Mouse (Mus musculus) CD4-positive helper T cell, adult 2 months (primary cell): ENCODE data around the gene Selp.
A peak's percentile ranks its signal among the peaks of the same experiment; 100 is the strongest.

Source experiments
- DNase-seq: peaks from one replicate; pipeline ENCODE4 v3.0.0-alpha.2; 2012; ENCODE audit warnings: low read depth, missing footprints, low spot score

The Selp gene

GRCm38 (mm10) chr1:164119892-164120776, 5.1 kb downstream of the Selp start:
- DNase-seq = no peak

GRCm38 (mm10) chr1:164120777-164121158, 5.7 kb downstream of the Selp start:
- no peak for DNase-seq

- DNase-seq = no peak
Observed at GRCm38 (mm10) chr1:164123836-164124235, 8.8 kb downstream of the Selp start.

- DNase-seq = no peak
Observed at GRCm38 (mm10) chr1:164130013-164130412, 14.9 kb downstream of the Selp start.

- no peak for DNase-seq
Observed at GRCm38 (mm10) chr1:164132609-164133008, 17.5 kb downstream of the Selp start.

- peak; percentile 21 for DNase-seq
Observed at GRCm38 (mm10) chr1:164134101-164134500, 19.0 kb downstream of the Selp start.

- DNase-seq = peak; percentile 88
Observed at GRCm38 (mm10) chr1:164135360-164135759, 20.3 kb downstream of the Selp start.

GRCm38 (mm10) chr1:164135960-164136359, 20.9 kb downstream of the Selp start:
- DNase-seq = peak; percentile 88

GRCm38 (mm10) chr1:164136636-164137035, 21.6 kb downstream of the Selp start:
- DNase-seq = peak; percentile 53

- DNase-seq = peak; percentile 84
Observed at GRCm38 (mm10) chr1:164138365-164139130, 23.5 kb downstream of the Selp start.

GRCm38 (mm10) chr1:164139464-164139863, 24.4 kb downstream of the Selp start:
- no peak for DNase-seq

- no peak for DNase-seq
Observed at GRCm38 (mm10) chr1:164149083-164149482, 34.0 kb downstream of the Selp start.

- no peak for DNase-seq
Observed at GRCm38 (mm10) chr1:164151387-164152088, 36.5 kb downstream of the Selp start, which contains the start of gene F5. Gene F5, plus strand, starts transcription at chr1:164151838.

- DNase-seq = no peak
Observed at GRCm38 (mm10) chr1:164152836-164153235, 37.8 kb downstream of the Selp start.

GRCm38 (mm10) chr1:164154983-164155382, 39.9 kb downstream of the Selp start:
- no peak for DNase-seq

GRCm38 (mm10) chr1:164158571-164158970, 43.5 kb downstream of the Selp start:
- no peak for DNase-seq

GRCm38 (mm10) chr1:164159781-164160180, 44.7 kb downstream of the Selp start:
- no peak for DNase-seq

- DNase-seq = no peak
Observed at GRCm38 (mm10) chr1:164162745-164163144, 47.7 kb downstream of the Selp start.

GRCm38 (mm10) chr1:164168818-164169217, 53.8 kb downstream of the Selp start:
- no peak for DNase-seq

GRCm38 (mm10) chr1:164170434-164170833, 55.4 kb downstream of the Selp start:
- no peak for DNase-seq

- DNase-seq = no peak
Observed at GRCm38 (mm10) chr1:164173145-164173544, 58.1 kb downstream of the Selp start.

- DNase-seq = no peak
Observed at GRCm38 (mm10) chr1:164176856-164177255, 61.8 kb downstream of the Selp start.
